In the genomic region with DNA sequence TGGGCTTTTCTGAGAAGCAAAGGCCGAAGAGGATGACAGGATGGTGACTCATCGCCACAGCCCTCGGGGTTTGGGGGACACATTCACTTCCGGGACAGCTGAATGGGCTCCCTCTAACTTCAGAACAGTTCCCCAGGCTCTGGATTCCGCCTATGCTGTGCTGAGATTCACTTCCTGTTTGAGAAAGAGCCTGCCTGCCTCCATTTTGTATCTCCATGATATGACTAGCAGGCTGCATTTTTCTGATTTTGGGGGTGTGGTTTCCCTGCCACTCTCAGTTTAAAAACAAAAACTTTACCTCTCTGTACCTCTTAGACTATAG, we compare ENCODE assay signal across 16 mouse cellular contexts. TPM values are rescaled to one million over a fixed set of nuclear protein-coding genes. Genes with fewer than 3 reads are reported as not detected.
DNase-seq lines count a peak whose midpoint lies in the region; ATAC-seq lines count a peak whose summit lies in the region.
"Had no signal": no experiment of that assay in that cellular context is flagged by ENCODE, and none has a peak within 500 bp of the region (broad histone marks: within the 10 kb centered on the region; RNA-seq: fewer than 3 reads in every experiment).

No protein-coding gene starts in this region.

- no peak overlapping the region for H3K4me3 ChIP-seq in intestine, embryonic 14.5 days (ENCODE audit: low read depth, low read length)
- H3K4me3 ChIP-seq in intestine, embryonic 15.5 days (replicated peaks): no peak overlapping the region
- no peak overlapping the region for H3K4me3 ChIP-seq in neural tube, embryonic 13.5 days
- H3K4me3 ChIP-seq in forebrain, embryonic 15.5 days: no peak overlapping the region
- no peak overlapping the region for H3K4me3 ChIP-seq in forebrain, embryonic 12.5 days (replicated peaks)
- H3K4me3 ChIP-seq: heart, embryonic 10.5 days had no signal

- no peaks in the 10 kb centered on the region for H3K9me3 ChIP-seq in intestine, embryonic 14.5 days (ENCODE audit: control insufficient read depth, low read length)
- no peaks in the 10 kb centered on the region for H3K9me3 ChIP-seq in intestine, embryonic 15.5 days
- H3K9me3 ChIP-seq in neural tube, embryonic 13.5 days: no peaks in the 10 kb centered on the region
- H3K9me3 ChIP-seq in forebrain, embryonic 15.5 days: no peaks in the 10 kb centered on the region
- H3K9me3 ChIP-seq in forebrain, embryonic 12.5 days: no peaks in the 10 kb centered on the region
- H3K9me3 ChIP-seq: heart, embryonic 10.5 days had no signal

- ATAC-seq in intestine, embryonic 14.5 days (replicated peaks; ENCODE audit: low FRiP score, low TSS enrichment, low read depth): no peak
- no peak for ATAC-seq in intestine, embryonic 15.5 days
- no peak for ATAC-seq in monocyte, adult 5-6 weeks (replicated peaks; ENCODE audit: insufficient number of reproducible peaks, low FRiP score, low TSS enrichment, poor library complexity, severe bottlenecking)
- ATAC-seq in common myeloid progenitor, adult 5-6 weeks (replicated peaks; ENCODE audit: low read depth, poor library complexity, severe bottlenecking): peak; percentile 71
- ATAC-seq in neural tube, embryonic 13.5 days (ENCODE audit: low read depth): peak; percentile 17; the same call in 1 of the 2 replicates
- no peak for ATAC-seq in forebrain, embryonic 15.5 days (replicated peaks)
- no peak for ATAC-seq in forebrain, embryonic 12.5 days (ENCODE audit: low FRiP score)
- ATAC-seq: liver, postnatal 0 days; midbrain, embryonic 16.5 days had no signal

- peak; percentile 59 for DNase-seq in intestine, embryonic 14.5 days (ENCODE audit: low spot score)
- peak; percentile 17 to 25 for DNase-seq in monocyte, adult 2 months (ENCODE audit: low read depth in 1 of 2, low spot score in 2 of 2)
- DNase-seq: adrenal gland, postnatal 36 days; cerebellum, adult 18-20 months; heart, postnatal 4 days; kidney, adult 18-20 months; liver, postnatal 0 days; thymus, adult 18-20 months had no signal

- WGBS in intestine, embryonic 14.5 days: 39% methylated on average over 5 of the region's 5 CpGs
- 43% methylated on average over 5 of the region's 5 CpGs for WGBS in intestine, embryonic 15.5 days
- WGBS in neural tube, embryonic 13.5 days: 31% methylated on average over 5 of the region's 5 CpGs
- WGBS in forebrain, embryonic 15.5 days: 83% methylated on average over 5 of the region's 5 CpGs
- 78% methylated on average over 5 of the region's 5 CpGs for WGBS in forebrain, embryonic 12.5 days

- H3K27ac ChIP-seq in intestine, embryonic 14.5 days (ENCODE audit: low read depth): 0 out of 2 replicates have a peak overlapping the region, but pooled peaks have one; percentile 9
- no peak overlapping the region for H3K27ac ChIP-seq in intestine, embryonic 15.5 days
- peak overlapping the region; percentile 62 for H3K27ac ChIP-seq in neural tube, embryonic 13.5 days (replicated peaks)
- no peak overlapping the region for H3K27ac ChIP-seq in forebrain, embryonic 15.5 days (replicated peaks)
- H3K27ac ChIP-seq in forebrain, embryonic 12.5 days: no peak overlapping the region
- H3K27ac ChIP-seq: heart, embryonic 10.5 days had no signal

- H3K4me1 ChIP-seq in intestine, embryonic 14.5 days (replicated peaks; ENCODE audit: control insufficient read depth, insufficient read depth, low read length): no peaks in the 10 kb centered on the region
- H3K4me1 ChIP-seq in intestine, embryonic 15.5 days (replicated peaks): 0 out of 2 replicates have a peak, but pooled peaks cover 3% of the 10 kb centered on the region
- peaks cover 23% of the 10 kb centered on the region for H3K4me1 ChIP-seq in neural tube, embryonic 13.5 days (replicated peaks)
- no peaks in the 10 kb centered on the region for H3K4me1 ChIP-seq in forebrain, embryonic 15.5 days
- H3K4me1 ChIP-seq in forebrain, embryonic 12.5 days: no peaks in the 10 kb centered on the region

- no peaks in the 10 kb centered on the region for H3K36me3 ChIP-seq in intestine, embryonic 14.5 days (ENCODE audit: control insufficient read depth, insufficient read depth, low read length)
- H3K36me3 ChIP-seq in intestine, embryonic 15.5 days: no peaks in the 10 kb centered on the region
- no peaks in the 10 kb centered on the region for H3K36me3 ChIP-seq in neural tube, embryonic 13.5 days
- H3K36me3 ChIP-seq in forebrain, embryonic 15.5 days: no peaks in the 10 kb centered on the region
- H3K36me3 ChIP-seq in forebrain, embryonic 12.5 days (replicated peaks): no peaks in the 10 kb centered on the region
- H3K36me3 ChIP-seq: heart, embryonic 10.5 days had no signal

- no peaks in the 10 kb centered on the region for H3K27me3 ChIP-seq in intestine, embryonic 14.5 days (replicated peaks; ENCODE audit: control insufficient read depth, insufficient read depth, low read length)
- no peaks in the 10 kb centered on the region for H3K27me3 ChIP-seq in intestine, embryonic 15.5 days (replicated peaks)
- H3K27me3 ChIP-seq in neural tube, embryonic 13.5 days: no peaks in the 10 kb centered on the region
- no peaks in the 10 kb centered on the region for H3K27me3 ChIP-seq in forebrain, embryonic 15.5 days
- H3K27me3 ChIP-seq in forebrain, embryonic 12.5 days: 0 out of 2 replicates have a peak, but pooled peaks cover 6% of the 10 kb centered on the region

- H3K9ac ChIP-seq in intestine, embryonic 14.5 days (ENCODE audit: low read length): no peak overlapping the region
- H3K9ac ChIP-seq in intestine, embryonic 15.5 days: no peak overlapping the region
- H3K9ac ChIP-seq in neural tube, embryonic 13.5 days: no peak overlapping the region
- no peak overlapping the region for H3K9ac ChIP-seq in forebrain, embryonic 15.5 days (replicated peaks)
- H3K9ac ChIP-seq in forebrain, embryonic 12.5 days: no peak overlapping the region
- H3K9ac ChIP-seq: liver, postnatal 0 days had no signal

- H3K4me2 ChIP-seq in intestine, embryonic 14.5 days (ENCODE audit: low read length): no peak overlapping the region
- no peak overlapping the region for H3K4me2 ChIP-seq in intestine, embryonic 15.5 days (replicated peaks)
- H3K4me2 ChIP-seq in neural tube, embryonic 13.5 days: peak overlapping the region; percentile 17; the same call in 1 of the 2 replicates
- H3K4me2 ChIP-seq in forebrain, embryonic 15.5 days (replicated peaks): no peak overlapping the region
- no peak overlapping the region for H3K4me2 ChIP-seq in forebrain, embryonic 12.5 days

RNA-seq across cellular contexts. Expression of a gene that starts 49.4 kb away (rescaled TPM):
- 22.8 and 26.0 TPM in 2 replicates for polyA plus RNA-seq in intestine, embryonic 14.5 days (2014; fragmentation: Nextera tagmentation; extraction: Ambion mirVana)
- polyA plus RNA-seq in intestine, embryonic 15.5 days (2015; fragmentation: Nextera tagmentation; extraction: Ambion mirVana): 20.1 and 21.8 TPM in 2 replicates
- total RNA-seq in monocyte, adult 5-6 weeks (2017): 8.7 to 18.9 TPM (median 13.5 TPM) in 3 replicates
- 1.2 TPM in 2 replicates for total RNA-seq in common myeloid progenitor, adult 5-6 weeks (2017)
- 298 and 324 TPM in 2 replicates for polyA plus RNA-seq in neural tube, embryonic 13.5 days (2015; fragmentation: Nextera tagmentation; extraction: Ambion mirVana)
- 225 and 234 TPM in 2 replicates for polyA plus RNA-seq in forebrain, embryonic 15.5 days (2015; fragmentation: Nextera tagmentation; extraction: Ambion mirVana)
- polyA plus RNA-seq in forebrain, embryonic 12.5 days (2016; fragmentation: Nextera tagmentation; extraction: Ambion mirVana): 79.8 and 81.5 TPM in 2 replicates

Comparison
In these comparisons a context has a peak if more than half of its experiments do, and no peak if none do; other contexts are left out.
1. H3K27ac ChIP-seq: peak in intestine, embryonic 14.5 days (single experiment) and neural tube, embryonic 13.5 days (single experiment); none in intestine, embryonic 15.5 days (single experiment), forebrain, embryonic 15.5 days (single experiment) and forebrain, embryonic 12.5 days (single experiment).
2. ATAC-seq: peak in common myeloid progenitor, adult 5-6 weeks (single experiment) and neural tube, embryonic 13.5 days (single experiment); none in intestine, embryonic 14.5 days (single experiment), intestine, embryonic 15.5 days (single experiment), monocyte, adult 5-6 weeks (single experiment), forebrain, embryonic 15.5 days (single experiment) and forebrain, embryonic 12.5 days (single experiment).